Mouse (Mus musculus): Measurements from ENCODE around the gene Krtcap2.

- TF ChIP-seq POLR2A (IDR thresholded peaks at IDR 0.05; ENCODE audit: borderline replicate concordance, insufficient read depth, low read length) (no peak), CTCF (IDR thresholded peaks at IDR 0.05; ENCODE audit: borderline replicate concordance, insufficient read depth, low read depth, low read length) (no peak)
These were observed 18.2 kb upstream of the Krtcap2 start for GRCm38 (mm10) chr3:89227307-89228179.
